Mouse (Mus musculus): ENCODE results near the gene Cdx2. TPM values are rescaled to one million over a fixed set of nuclear protein-coding genes. Genes with fewer than 3 reads are reported as not detected.

The Cdx2 gene
- polyA plus RNA-seq, 1 experiment from 2014 or later = not detected

- no peak overlapping the region for H3K4me3 ChIP-seq (ENCODE audit: low read depth, low read length)
- WGBS (ENCODE audit: insufficient replicate concordance) = 81% methylated on average over 1 of the region's 1 CpGs
- ATAC-seq = no peak
Measured at GRCm38 (mm10) chr5:147260189-147260588, 46.9 kb downstream of the Cdx2 start.

More at GRCm38 (mm10) chr5:147260189-147260588, 46.9 kb downstream of the Cdx2 start:
- H3K4me2 ChIP-seq (ENCODE audit: low read depth, low read length) = no peak overlapping the region
- no peaks in the 10 kb centered on the region for H3K36me3 ChIP-seq (replicated peaks; ENCODE audit: insufficient read depth, low read length)
- no peak for DNase-seq
- peaks cover 2% of the 10 kb centered on the region; the same call in 1 of the 2 replicates for H3K4me1 ChIP-seq (ENCODE audit: insufficient read depth)
- TF ChIP-seq EP300 (IDR thresholded peaks at IDR 0.05; ENCODE audit: low read depth) (no peak), CTCF (IDR thresholded peaks at IDR 0.05; ENCODE audit: low read depth) (no peak)
- H3K9ac ChIP-seq (replicated peaks) = no peak overlapping the region
- no peaks in the 10 kb centered on the region for H3K27me3 ChIP-seq (ENCODE audit: insufficient read depth, low read length)
- no peaks in the 10 kb centered on the region for H3K9me3 ChIP-seq (ENCODE audit: low read length)
- H3K27ac ChIP-seq (ENCODE audit: low read depth) = no peak overlapping the region

Small RNA genes lying within 50 kb of the gene (microRNA-seq; reads per million reads assigned to microRNA genes)
- gene Mir7k = not detected

Other genes with a start within 250 kb of the Cdx2 start
- 5.4 and 6.9 TPM in 2 replicates for gene Lnx2, start 230.7 kb downstream of the Cdx2 start, polyA plus RNA-seq (2015; fragmentation: Nextera tagmentation; extraction: Ambion mirVana)
- 72.2 and 72.9 TPM in 2 replicates for gene Polr1d, start 230.2 kb downstream of the Cdx2 start, polyA plus RNA-seq (2015; fragmentation: Nextera tagmentation; extraction: Ambion mirVana)
- gene Gsx1, start 118.6 kb downstream of the Cdx2 start, polyA plus RNA-seq (2015; fragmentation: Nextera tagmentation; extraction: Ambion mirVana) = not detected in 2 replicates
- not detected in 2 replicates for gene Pdx1, start 37.3 kb downstream of the Cdx2 start, polyA plus RNA-seq (2015; fragmentation: Nextera tagmentation; extraction: Ambion mirVana)
- 35.9 and 38.6 TPM in 2 replicates for gene Urad, start 15.2 kb upstream of the Cdx2 start, polyA plus RNA-seq (2015; fragmentation: Nextera tagmentation; extraction: Ambion mirVana)
- 1.3 and 1.5 TPM in 2 replicates for gene Flt3, start 93.2 kb upstream of the Cdx2 start, polyA plus RNA-seq (2015; fragmentation: Nextera tagmentation; extraction: Ambion mirVana)
- 25.2 and 29.9 TPM in 2 replicates for gene Pan3, start 122.9 kb upstream of the Cdx2 start, polyA plus RNA-seq (2015; fragmentation: Nextera tagmentation; extraction: Ambion mirVana)